Mouse (Mus musculus) forebrain, embryonic 13.5 days (tissue): ENCODE measurements around the gene Foxp4. TPM values are rescaled to one million over a fixed set of nuclear protein-coding genes. Genes with fewer than 3 reads are reported as not detected.
"Not testable (repeated sequence)": the region's sequence is repeated elsewhere in the genome, so short reads cannot be mapped to it uniquely, and the experiment has no call there.

Experiments used
- ATAC-seq: fragments of 200-750 bp; cut with Nextera tagmentation; 2 replicates; pipeline ENCODE4 v1.8.0; 2017
- H3K27ac ChIP-seq: fragments of 300-500 bp; sonication (generic); 2 replicates; pipeline ENCODE4 v1.5.1; 2015; ENCODE audit warnings: inconsistent platforms, mild to moderate bottlenecking, moderate library complexity
- H3K27me3 ChIP-seq: fragments of 300-500 bp; sonication (generic); 2 replicates; pipeline ENCODE4 v1.6.1; 2015; ENCODE audit warnings: mild to moderate bottlenecking, inconsistent platforms
- H3K36me3 ChIP-seq: fragments of 300-500 bp; sonication (generic); 2 replicates; pipeline ENCODE4 v1.6.1; 2015; ENCODE audit warnings: mild to moderate bottlenecking, inconsistent platforms; ENCODE audit not compliant: poor library complexity, severe bottlenecking
- H3K4me1 ChIP-seq: fragments of 300-500 bp; sonication (generic); 2 replicates; pipeline ENCODE4 v1.6.1; 2015; ENCODE audit warnings: inconsistent platforms
- H3K4me2 ChIP-seq: fragments of 300-500 bp; sonication (generic); 2 replicates; pipeline ENCODE4 v1.6.1; 2015; ENCODE audit warnings: inconsistent platforms, mild to moderate bottlenecking, moderate library complexity
- H3K4me3 ChIP-seq: fragments of 300-500 bp; sonication (generic); 2 replicates; pipeline ENCODE4 v1.5.1; 2015; ENCODE audit warnings: mild to moderate bottlenecking, inconsistent platforms
- H3K9ac ChIP-seq: fragments of 300-500 bp; sonication (generic); 2 replicates; pipeline ENCODE4 v1.6.1; 2015; ENCODE audit warnings: mild to moderate bottlenecking, inconsistent platforms
- H3K9me3 ChIP-seq: fragments of 300-500 bp; sonication (generic); replicated peaks from 2 replicates; pipeline ENCODE4 v1.6.1; 2016; ENCODE audit warnings: inconsistent platforms
- WGBS: fragments of 180-500 bp; shearing (Covaris S2); methylation state at CpG from one replicate; pipeline ENCODE4 v1.1.7; 2015; 5-methylcytosine and 5-hydroxymethylcytosine counted together
- polyA plus RNA-seq: library from polyadenylated mRNA; unstranded; fragments of >200 nt; fragmentation: Nextera tagmentation; extraction: Ambion mirVana; gene quantifications from 2 replicates; pipeline ENCODE4 v1.2.1, GENCODE M21; 2015

Foxp4 gene
- polyA plus RNA-seq, 1 experiment from 2014 or later, result 15.6 TPM

GRCm38 (mm10) chr17:47863437-47863836 lies 61.0 kb downstream of the Foxp4 start:
- Histone ChIP-seq H3K27ac (0 out of 2 replicates have a peak overlapping the region, but pooled peaks have one; percentile 31), H3K4me3 (no peak overlapping the region), H3K4me1 (peaks cover 12% of the 10 kb centered on the region), H3K27me3 (peaks cover 2% of the 10 kb centered on the region; the same call in 1 of the 2 replicates), H3K4me2 (no peak overlapping the region), H3K36me3 (peaks cover 18% of the 10 kb centered on the region), H3K9ac (peak overlapping the region; percentile 26; the same call in 1 of the 2 replicates), H3K9me3 (no peaks in the 10 kb centered on the region)
- 0 out of 2 replicates have a peak, but pooled peaks have one; percentile 14 for ATAC-seq
- 13% methylated on average over 11 of the region's 11 CpGs for WGBS

- H3K4me2 ChIP-seq, result no peak overlapping the region
- ATAC-seq, result no peak
- peaks cover 14% of the 10 kb centered on the region for H3K36me3 ChIP-seq
- H3K27me3 ChIP-seq, result no peaks in the 10 kb centered on the region
- H3K27ac ChIP-seq, result no peak overlapping the region
- 70% methylated on average over 4 of the region's 4 CpGs for WGBS
- H3K4me1 ChIP-seq, result peaks cover 12% of the 10 kb centered on the region
- H3K4me3 ChIP-seq, result no peak overlapping the region
- H3K9me3 ChIP-seq, result no peaks in the 10 kb centered on the region
- H3K9ac ChIP-seq, result no peak overlapping the region; the same call in 1 of the 2 replicates
Measured at GRCm38 (mm10) chr17:47863023-47863422, 61.4 kb downstream of the Foxp4 start.

- H3K36me3 ChIP-seq, result no peaks in the 10 kb centered on the region
- H3K9me3 ChIP-seq, result no peaks in the 10 kb centered on the region; the same call in 1 of the 2 replicates
- no peak overlapping the region for H3K27ac ChIP-seq
- no peak overlapping the region for H3K9ac ChIP-seq
- H3K4me1 ChIP-seq, result peaks cover 3% of the 10 kb centered on the region; the same call in 1 of the 2 replicates
- WGBS, result 82% methylated on average over 4 of the region's 4 CpGs
- H3K27me3 ChIP-seq, result peaks cover 10% of the 10 kb centered on the region
- H3K4me2 ChIP-seq, result no peak overlapping the region
- no peak overlapping the region for H3K4me3 ChIP-seq
- no peak for ATAC-seq
Measured at GRCm38 (mm10) chr17:47855544-47855943, 68.9 kb downstream of the Foxp4 start.

- WGBS, result 73% methylated on average over 8 of the region's 8 CpGs
- peaks cover 10% of the 10 kb centered on the region for H3K27me3 ChIP-seq
- H3K9me3 ChIP-seq, result no peaks in the 10 kb centered on the region; the same call in 1 of the 2 replicates
- no peak overlapping the region for H3K4me3 ChIP-seq
- H3K36me3 ChIP-seq, result no peaks in the 10 kb centered on the region
- ATAC-seq, result no peak
- peaks cover 3% of the 10 kb centered on the region; the same call in 1 of the 2 replicates for H3K4me1 ChIP-seq
- H3K4me2 ChIP-seq, result no peak overlapping the region
- no peak overlapping the region for H3K9ac ChIP-seq
- H3K27ac ChIP-seq, result no peak overlapping the region
Measured at GRCm38 (mm10) chr17:47854908-47855307, 69.5 kb downstream of the Foxp4 start.

- Histone ChIP-seq H3K9ac (no peak overlapping the region), H3K27me3 (peaks cover 10% of the 10 kb centered on the region), H3K9me3 (no peaks in the 10 kb centered on the region; the same call in 1 of the 2 replicates), H3K27ac (no peak overlapping the region), H3K4me2 (no peak overlapping the region), H3K36me3 (no peaks in the 10 kb centered on the region), H3K4me1 (peaks cover 3% of the 10 kb centered on the region; the same call in 1 of the 2 replicates), H3K4me3 (no peak overlapping the region)
- WGBS, result 96% methylated on average over 4 of the region's 4 CpGs
- no peak for ATAC-seq
Measured at GRCm38 (mm10) chr17:47853760-47854159, 70.7 kb downstream of the Foxp4 start.

GRCm38 (mm10) chr17:47853336-47853735 lies 71.1 kb downstream of the Foxp4 start:
- no peak overlapping the region for H3K27ac ChIP-seq
- no peaks in the 10 kb centered on the region; the same call in 1 of the 2 replicates for H3K9me3 ChIP-seq
- no peak overlapping the region for H3K9ac ChIP-seq
- H3K36me3 ChIP-seq, result no peaks in the 10 kb centered on the region
- ATAC-seq, result no peak
- WGBS, result 93% methylated on average over 3 of the region's 4 CpGs
- peaks cover 3% of the 10 kb centered on the region; the same call in 1 of the 2 replicates for H3K4me1 ChIP-seq
- no peak overlapping the region for H3K4me2 ChIP-seq
- peaks cover 10% of the 10 kb centered on the region for H3K27me3 ChIP-seq
- H3K4me3 ChIP-seq, result no peak overlapping the region

- not testable (repeated sequence) for H3K27me3 ChIP-seq, H3K36me3 ChIP-seq, ATAC-seq, H3K9me3 ChIP-seq, H3K27ac ChIP-seq, H3K4me1 ChIP-seq
- 13% methylated on average over 22 of the region's 22 CpGs for WGBS
- 0 out of 2 replicates have a peak overlapping the region, but pooled peaks have one; percentile 37 for H3K9ac ChIP-seq
- peak overlapping the region; percentile 25; the same call in 1 of the 2 replicates for H3K4me3 ChIP-seq
- H3K4me2 ChIP-seq, result peak overlapping the region; percentile 50
Measured at GRCm38 (mm10) chr17:47851798-47852360, 72.6 kb downstream of the Foxp4 start.

GRCm38 (mm10) chr17:47850639-47851314 lies 73.7 kb downstream of the Foxp4 start:
- no peak overlapping the region for H3K9ac ChIP-seq
- H3K36me3 ChIP-seq, result no peaks in the 10 kb centered on the region
- H3K4me3 ChIP-seq, result no peak overlapping the region
- peaks cover 10% of the 10 kb centered on the region for H3K27me3 ChIP-seq
- H3K4me2 ChIP-seq, result no peak overlapping the region
- H3K4me1 ChIP-seq, result peaks cover 3% of the 10 kb centered on the region; the same call in 1 of the 2 replicates
- no peak overlapping the region for H3K27ac ChIP-seq
- no peak for ATAC-seq
- WGBS, result 85% methylated on average over 7 of the region's 7 CpGs
- no peaks in the 10 kb centered on the region; the same call in 1 of the 2 replicates for H3K9me3 ChIP-seq

- ATAC-seq, result no peak
- Histone ChIP-seq H3K4me2 (no peak overlapping the region), H3K27me3 (peaks cover 10% of the 10 kb centered on the region), H3K4me3 (no peak overlapping the region), H3K9ac (no peak overlapping the region), H3K9me3 (no peaks in the 10 kb centered on the region), H3K27ac (no peak overlapping the region), H3K36me3 (no peaks in the 10 kb centered on the region), H3K4me1 (peaks cover 3% of the 10 kb centered on the region; the same call in 1 of the 2 replicates)
- WGBS, result 79% methylated on average over 3 of the region's 3 CpGs
Measured at GRCm38 (mm10) chr17:47850035-47850434, 74.4 kb downstream of the Foxp4 start.

GRCm38 (mm10) chr17:47847985-47848384 lies 76.5 kb downstream of the Foxp4 start:
- 79% methylated on average over 6 of the region's 6 CpGs for WGBS
- peaks cover 3% of the 10 kb centered on the region; the same call in 1 of the 2 replicates for H3K4me1 ChIP-seq
- peaks cover 10% of the 10 kb centered on the region for H3K27me3 ChIP-seq
- ATAC-seq, result no peak
- H3K9me3 ChIP-seq, result no peaks in the 10 kb centered on the region; the same call in 1 of the 2 replicates
- no peaks in the 10 kb centered on the region for H3K36me3 ChIP-seq
- no peak overlapping the region for H3K27ac ChIP-seq
- H3K4me2 ChIP-seq, result no peak overlapping the region
- no peak overlapping the region for H3K9ac ChIP-seq
- no peak overlapping the region for H3K4me3 ChIP-seq

GRCm38 (mm10) chr17:47845609-47846008 lies 78.8 kb downstream of the Foxp4 start:
- Histone ChIP-seq H3K9me3 (no peaks in the 10 kb centered on the region; the same call in 1 of the 2 replicates), H3K27me3 (no peaks in the 10 kb centered on the region), H3K9ac (no peak overlapping the region), H3K4me2 (no peak overlapping the region), H3K36me3 (no peaks in the 10 kb centered on the region), H3K4me1 (no peaks in the 10 kb centered on the region; the same call in 1 of the 2 replicates), H3K4me3 (no peak overlapping the region), H3K27ac (no peak overlapping the region)
- 85% methylated on average over 11 of the region's 11 CpGs for WGBS
- no peak for ATAC-seq

- Histone ChIP-seq H3K4me2 (no peak overlapping the region), H3K9me3 (no peaks in the 10 kb centered on the region; the same call in 1 of the 2 replicates), H3K27ac (no peak overlapping the region), H3K9ac (no peak overlapping the region), H3K4me3 (no peak overlapping the region), H3K27me3 (0 out of 2 replicates have a peak, but pooled peaks cover under 1% of the 10 kb centered on the region), H3K36me3 (no peaks in the 10 kb centered on the region), H3K4me1 (no peaks in the 10 kb centered on the region; the same call in 1 of the 2 replicates)
- WGBS, result 93% methylated on average over 3 of the region's 3 CpGs
- ATAC-seq, result no peak
Measured at GRCm38 (mm10) chr17:47843465-47843864, 81.0 kb downstream of the Foxp4 start.
